Mouse (Mus musculus): ENCODE measurements around the gene Bcar3.

DNA sequence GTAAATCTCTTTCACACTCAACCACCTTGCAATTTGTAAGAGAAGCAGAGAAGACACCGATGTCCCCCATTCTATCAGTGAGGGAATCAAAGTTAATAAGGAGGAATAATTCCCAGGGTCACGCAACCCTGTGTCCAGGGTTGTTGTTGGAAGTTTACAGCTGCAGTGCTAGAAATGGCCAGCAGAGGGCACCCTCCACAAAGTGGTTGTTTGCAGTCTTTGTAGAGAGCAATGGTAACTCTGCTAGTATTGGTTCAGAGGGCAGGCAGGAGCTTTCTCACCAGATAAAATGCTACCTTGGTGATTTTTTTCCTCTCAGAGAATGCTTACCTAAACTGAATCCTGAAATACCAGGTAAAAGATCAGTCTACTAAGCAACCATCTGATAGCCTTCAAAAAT lies 18.1 kb downstream of the Bcar3 start:
- TF ChIP-seq RCOR1 (conservative IDR thresholded peaks at IDR 0.05; ENCODE audit: low read depth, low read length) (0 out of 2 replicates have a peak, but pooled peaks have one; percentile 18), JUND (conservative IDR thresholded peaks at IDR 0.05; ENCODE audit: low read depth, low read length) (no peak), MAX (IDR thresholded peaks at IDR 0.05; ENCODE audit: low read length) (no peak), ZMIZ1 (IDR thresholded peaks at IDR 0.05; ENCODE audit: low read depth, low read length) (no peak), CTCF (conservative IDR thresholded peaks at IDR 0.05 in 1 of 2, IDR thresholded peaks at IDR 0.05 in 1 of 2; ENCODE audit: low read depth in 2 of 2, low read length in 2 of 2) (peak; percentile 91 to 98), MXI1 (IDR thresholded peaks at IDR 0.05; ENCODE audit: low read depth, low read length) (no peak)
